Mouse (Mus musculus): ENCODE measurements at regions not wholly inside any gene's neighbourhood (a gene's known extent, or its start where the extent isn't known, plus 50 kb on each side); places are given as distances from the start of the nearest gene placed in this dataset.

DNA sequence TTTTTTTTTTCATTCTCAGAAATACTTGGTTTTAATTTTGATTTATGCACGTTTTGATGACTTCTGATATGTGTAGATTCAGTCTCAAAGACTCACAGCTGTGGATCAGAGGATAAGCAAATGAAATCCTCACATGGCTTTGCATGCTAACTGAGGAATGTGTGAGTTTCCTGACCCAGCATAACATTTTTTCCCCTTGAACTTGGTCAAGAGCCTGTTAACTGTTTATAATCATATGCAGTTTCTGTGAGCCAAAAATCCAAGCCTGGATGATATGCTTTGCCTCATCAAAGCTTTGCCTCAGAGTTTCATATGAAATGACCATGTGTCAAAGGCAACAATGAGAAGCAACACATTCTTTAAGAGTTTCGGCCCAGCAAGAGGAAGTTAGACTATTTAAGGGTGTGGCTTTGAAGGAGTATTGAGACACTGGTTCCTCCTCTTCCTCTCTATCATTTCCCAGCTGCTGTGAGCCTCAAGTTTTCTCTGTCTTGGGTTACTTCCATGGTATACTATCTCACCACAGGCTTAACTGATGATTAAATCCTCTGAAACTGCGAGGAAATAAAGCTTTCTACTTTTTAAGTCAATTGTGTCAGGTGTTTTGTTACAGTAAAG is 117.9 kb downstream of the Snx18 start:
- no peak for ATAC-seq (ENCODE audit: low FRiP score)
- Histone ChIP-seq H3K4me1 (0 out of 2 replicates have a peak, but pooled peaks cover 2% of the 10 kb centered on the region), H3K9ac (no peak overlapping the region), H3K9me3 (replicated peaks) (no peaks in the 10 kb centered on the region), H3K27ac (no peak overlapping the region), H3K27me3 (no peaks in the 10 kb centered on the region), H3K4me2 (replicated peaks) (no peak overlapping the region), H3K36me3 (no peaks in the 10 kb centered on the region), H3K4me3 (no peak overlapping the region)
- WGBS = 80% methylated on average over 3 of the region's 3 CpGs

DNA sequence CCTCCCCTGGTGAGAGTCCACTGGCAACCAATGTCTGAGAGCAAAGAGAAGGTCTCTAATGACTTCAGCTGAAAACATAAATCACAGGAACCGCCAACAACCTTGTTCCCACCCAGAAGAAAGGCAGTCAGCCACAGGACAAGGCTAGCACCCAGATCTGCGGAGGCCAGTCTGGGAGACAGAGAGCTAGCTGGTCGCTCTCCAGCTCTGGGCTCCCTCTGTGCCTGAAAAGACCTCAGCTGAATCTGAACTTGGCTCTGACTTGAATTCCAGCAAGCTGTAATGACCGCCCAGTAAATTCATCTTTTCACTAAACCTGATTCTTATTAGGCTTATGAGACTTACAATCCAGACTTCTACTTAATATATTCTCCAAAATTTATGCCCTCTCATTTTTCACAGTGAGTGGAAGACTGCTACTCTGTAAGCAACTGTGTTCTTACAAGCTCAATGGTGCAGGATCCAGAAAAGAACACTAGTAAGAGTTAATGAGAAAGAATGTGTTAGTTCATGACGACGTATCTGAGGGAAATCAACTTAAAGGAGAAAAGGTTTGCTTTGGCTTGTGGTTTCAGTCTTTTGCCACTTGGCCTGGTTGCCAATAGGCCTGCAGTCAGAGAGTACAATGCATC is 119.2 kb downstream of the Snx18 start:
- no peak overlapping the region for H3K4me3 ChIP-seq
- 92% methylated on average over 6 of the region's 6 CpGs for WGBS
- no peak for ATAC-seq (ENCODE audit: low FRiP score)

DNA sequence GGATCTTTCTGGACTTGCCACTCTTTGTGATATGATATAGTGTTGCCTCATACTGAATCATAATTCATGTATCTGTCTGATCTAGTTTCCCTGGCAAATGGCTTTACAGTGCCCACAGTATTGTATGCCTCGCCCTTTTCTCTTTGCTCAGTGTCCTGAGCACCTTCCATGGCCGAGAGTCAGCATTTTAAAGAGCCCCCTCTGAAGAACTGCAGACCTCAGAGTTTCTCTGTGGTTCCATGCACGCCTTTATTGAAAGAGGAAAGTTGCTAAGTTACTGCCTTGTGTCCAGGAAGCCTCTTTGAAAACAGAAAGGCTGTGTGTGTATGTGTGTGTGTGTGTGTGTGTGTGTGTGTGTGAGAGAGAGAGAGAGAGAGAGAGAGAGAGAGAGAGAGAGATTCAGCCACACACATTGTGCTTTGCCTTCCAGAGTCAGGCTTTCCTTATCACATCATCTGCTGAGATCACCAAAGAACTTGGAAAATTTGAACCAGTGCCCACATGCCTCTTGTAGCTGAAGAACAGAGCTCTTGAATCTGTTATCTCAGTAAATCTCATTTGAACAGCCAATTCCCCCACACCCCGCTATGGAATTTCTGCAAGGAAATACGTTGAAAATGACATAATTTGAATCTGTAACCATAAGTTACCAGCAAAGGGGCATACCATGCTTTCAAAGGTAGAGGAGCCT is 122.6 kb downstream of the Snx18 start:
- Histone ChIP-seq H3K27me3 (no peaks in the 10 kb centered on the region), H3K4me1 (0 out of 2 replicates have a peak, but pooled peaks cover 2% of the 10 kb centered on the region), H3K4me3 (no peak overlapping the region), H3K4me2 (replicated peaks) (no peak overlapping the region), H3K9ac (no peak overlapping the region), H3K27ac (no peak overlapping the region), H3K9me3 (replicated peaks) (no peaks in the 10 kb centered on the region), H3K36me3 (no peaks in the 10 kb centered on the region)
- ATAC-seq (ENCODE audit: low FRiP score) = no peak
- 70% methylated on average over 5 of the region's 5 CpGs for WGBS

More for the DNA sequence above, 119.2 kb downstream of the Snx18 start:
- no peak overlapping the region for H3K27ac ChIP-seq
- H3K9me3 ChIP-seq (replicated peaks) = no peaks in the 10 kb centered on the region
- 0 out of 2 replicates have a peak, but pooled peaks cover 2% of the 10 kb centered on the region for H3K4me1 ChIP-seq
- H3K27me3 ChIP-seq = no peaks in the 10 kb centered on the region
- H3K36me3 ChIP-seq = no peaks in the 10 kb centered on the region
- H3K9ac ChIP-seq = no peak overlapping the region
- no peak overlapping the region for H3K4me2 ChIP-seq (replicated peaks)

DNA sequence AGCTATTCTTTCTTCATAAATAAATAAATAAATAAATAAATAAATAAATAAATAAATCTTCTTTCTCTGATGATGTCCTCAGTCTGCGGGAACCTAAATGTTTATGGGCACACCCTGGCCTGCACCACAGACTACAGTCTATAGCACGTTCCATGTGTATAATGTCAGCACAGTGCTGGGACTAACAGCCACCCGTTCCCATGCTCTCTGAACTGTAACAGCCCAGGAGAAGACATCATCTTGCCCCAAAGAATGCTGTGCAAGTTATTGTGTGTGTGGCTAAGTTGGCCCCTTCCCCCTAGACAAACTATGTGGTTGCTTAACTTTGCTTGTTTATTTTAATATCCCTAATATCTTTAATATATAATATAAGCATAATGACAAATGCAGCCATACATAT is 123.2 kb downstream of the Snx18 start:
- 90% methylated on average over 3 of the region's 3 CpGs for WGBS
- ATAC-seq (ENCODE audit: low FRiP score) = no peak
- no peaks in the 10 kb centered on the region for H3K9me3 ChIP-seq (replicated peaks)

DNA sequence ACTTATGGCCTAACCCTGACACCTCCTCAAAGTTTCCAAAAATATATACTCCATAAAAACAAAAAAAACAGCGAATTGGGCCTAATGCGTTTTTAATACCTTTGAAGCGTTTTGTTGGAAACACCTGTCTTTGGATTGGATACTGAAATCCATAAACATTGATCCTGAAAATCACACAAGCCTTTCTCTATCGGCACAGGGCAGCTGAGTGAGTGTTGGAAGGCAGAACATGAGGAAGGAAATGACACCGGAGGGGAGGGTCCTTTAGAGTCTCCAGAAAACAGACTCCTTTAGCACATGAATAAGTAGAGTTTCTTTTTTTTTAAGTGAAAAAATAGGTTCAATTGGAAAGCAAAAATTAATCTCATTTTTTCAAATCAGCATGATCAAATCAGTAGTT is 123.7 kb downstream of the Snx18 start:
- no peaks in the 10 kb centered on the region for H3K9me3 ChIP-seq (replicated peaks)
- H3K9ac ChIP-seq = no peak overlapping the region
- ATAC-seq (ENCODE audit: low FRiP score) = no peak
- no peak overlapping the region for H3K4me3 ChIP-seq
- H3K27ac ChIP-seq = no peak overlapping the region
- WGBS = 87% methylated on average over 5 of the region's 5 CpGs
- H3K36me3 ChIP-seq = no peaks in the 10 kb centered on the region
- no peaks in the 10 kb centered on the region for H3K27me3 ChIP-seq
- H3K4me2 ChIP-seq (replicated peaks) = no peak overlapping the region
- H3K4me1 ChIP-seq = 0 out of 2 replicates have a peak, but pooled peaks cover 2% of the 10 kb centered on the region

More for the DNA sequence above, 123.2 kb downstream of the Snx18 start:
- 0 out of 2 replicates have a peak, but pooled peaks cover 2% of the 10 kb centered on the region for H3K4me1 ChIP-seq
- no peaks in the 10 kb centered on the region for H3K36me3 ChIP-seq
- no peaks in the 10 kb centered on the region for H3K27me3 ChIP-seq
- H3K27ac ChIP-seq = no peak overlapping the region
- H3K9ac ChIP-seq = no peak overlapping the region
- no peak overlapping the region for H3K4me3 ChIP-seq
- H3K4me2 ChIP-seq (replicated peaks) = no peak overlapping the region

DNA sequence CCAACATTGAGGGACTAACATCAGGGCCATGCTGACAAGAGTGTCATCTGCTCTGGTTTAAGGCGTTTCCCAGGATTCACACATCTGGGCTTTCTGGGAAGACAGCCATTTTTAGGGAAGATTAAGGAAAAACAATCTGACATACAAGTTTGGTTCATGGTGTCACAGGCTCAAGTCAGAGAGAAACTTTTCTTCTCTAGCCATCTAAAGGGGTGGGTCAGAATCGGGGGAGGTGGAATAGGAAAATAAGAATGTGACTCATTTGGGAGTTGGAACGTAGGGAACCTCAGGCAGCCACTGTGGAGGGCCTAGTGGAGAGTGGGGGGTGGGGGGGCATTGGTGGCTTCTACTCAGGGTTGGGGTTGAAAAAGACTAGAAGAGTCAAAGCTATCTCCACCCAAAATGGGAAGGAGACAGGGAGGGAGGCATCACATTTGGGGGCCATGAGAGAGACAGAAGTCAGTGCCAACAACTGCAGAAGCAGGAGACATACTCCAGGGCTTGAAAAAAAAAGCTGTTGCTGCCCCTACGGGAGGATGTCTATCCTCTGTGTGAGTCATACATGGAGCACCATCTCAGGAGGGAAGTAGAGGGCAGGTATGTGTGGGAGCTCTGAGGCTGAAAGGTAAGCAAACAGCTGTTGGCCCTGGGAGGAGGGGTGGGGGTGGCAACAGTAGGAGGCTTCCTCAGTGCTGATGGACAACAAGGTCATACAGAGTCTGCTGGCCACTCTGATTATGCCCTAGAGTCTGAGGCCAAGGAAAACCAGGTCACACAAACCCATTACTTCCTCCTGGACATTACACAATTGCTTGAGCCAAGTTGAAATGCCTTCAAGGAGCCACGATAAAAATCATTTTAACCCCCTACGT is 128.2 kb downstream of the Snx18 start:
- Histone ChIP-seq H3K36me3 (no peaks in the 10 kb centered on the region), H3K4me1 (no peaks in the 10 kb centered on the region), H3K27me3 (no peaks in the 10 kb centered on the region), H3K9ac (no peak overlapping the region), H3K9me3 (replicated peaks) (0 out of 2 replicates have a peak, but pooled peaks cover 8% of the 10 kb centered on the region), H3K4me2 (replicated peaks) (no peak overlapping the region), H3K27ac (no peak overlapping the region), H3K4me3 (no peak overlapping the region)
- ATAC-seq (ENCODE audit: low FRiP score) = no peak
- 85% methylated on average over 6 of the region's 6 CpGs for WGBS

DNA sequence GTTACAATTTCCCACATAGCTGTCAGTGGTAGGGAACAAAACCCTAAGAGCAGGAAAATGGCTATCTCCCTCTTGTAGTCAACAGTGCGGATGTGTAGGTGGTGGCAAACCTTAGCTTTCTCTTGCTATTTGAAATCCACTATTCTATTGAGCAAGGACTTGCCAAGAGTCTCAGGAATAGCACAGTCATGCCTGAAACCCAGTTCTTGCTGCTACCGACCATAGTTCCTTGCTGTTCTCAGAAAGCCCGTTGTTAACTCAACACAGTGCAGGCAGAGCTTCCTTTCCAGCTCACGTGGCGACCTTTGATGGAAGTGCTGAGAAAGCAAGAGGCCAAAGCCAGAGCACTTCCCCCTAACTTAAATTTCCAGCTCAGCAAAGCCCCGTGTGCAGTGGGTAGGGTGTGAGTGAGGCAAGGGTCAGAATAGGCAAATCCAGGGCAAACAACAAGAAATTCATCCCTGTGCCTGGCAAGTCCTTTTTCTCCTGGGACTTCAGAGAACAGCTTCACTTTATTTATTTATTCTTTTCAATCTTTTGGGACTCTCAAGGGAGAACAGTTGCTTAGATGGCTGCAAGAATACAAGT is 131.9 kb downstream of the Snx18 start:
- Histone ChIP-seq H3K36me3 (no peaks in the 10 kb centered on the region), H3K4me3 (no peak overlapping the region), H3K4me2 (replicated peaks) (no peak overlapping the region), H3K27me3 (no peaks in the 10 kb centered on the region; the same call in 1 of the 2 replicates), H3K4me1 (no peaks in the 10 kb centered on the region), H3K9me3 (replicated peaks) (0 out of 2 replicates have a peak, but pooled peaks cover 8% of the 10 kb centered on the region), H3K9ac (no peak overlapping the region), H3K27ac (no peak overlapping the region)
- no peak for ATAC-seq (ENCODE audit: low FRiP score)
- 73% methylated on average over 6 of the region's 6 CpGs for WGBS

DNA sequence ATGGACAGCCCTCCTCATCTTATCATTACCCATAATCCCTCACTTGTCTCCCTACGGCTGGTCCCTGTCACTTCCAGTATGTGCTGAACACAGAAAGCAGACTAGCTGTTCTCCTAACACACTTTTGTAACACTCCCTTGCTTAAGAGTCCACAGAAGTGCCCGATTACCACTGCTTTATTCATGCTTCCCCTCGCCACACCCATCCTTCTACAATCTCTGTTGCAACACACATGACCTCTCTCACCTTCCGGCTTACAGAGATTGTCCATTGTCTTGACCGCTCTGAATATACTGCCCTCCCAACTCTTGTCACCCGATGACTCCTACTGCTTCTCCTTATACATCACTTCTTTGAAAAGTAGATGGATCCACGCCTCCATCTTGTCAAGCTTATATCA is 132.9 kb downstream of the Snx18 start:
- no peak for ATAC-seq (ENCODE audit: low FRiP score)
- H3K9me3 ChIP-seq (replicated peaks) = 0 out of 2 replicates have a peak, but pooled peaks cover 8% of the 10 kb centered on the region
- H3K9ac ChIP-seq = no peak overlapping the region
- no peaks in the 10 kb centered on the region for H3K36me3 ChIP-seq
- 85% methylated on average over 7 of the region's 7 CpGs for WGBS
- no peak overlapping the region for H3K4me3 ChIP-seq
- H3K27me3 ChIP-seq = no peaks in the 10 kb centered on the region; the same call in 1 of the 2 replicates
- H3K4me1 ChIP-seq = no peaks in the 10 kb centered on the region
- H3K4me2 ChIP-seq (replicated peaks) = no peak overlapping the region
- no peak overlapping the region for H3K27ac ChIP-seq

DNA sequence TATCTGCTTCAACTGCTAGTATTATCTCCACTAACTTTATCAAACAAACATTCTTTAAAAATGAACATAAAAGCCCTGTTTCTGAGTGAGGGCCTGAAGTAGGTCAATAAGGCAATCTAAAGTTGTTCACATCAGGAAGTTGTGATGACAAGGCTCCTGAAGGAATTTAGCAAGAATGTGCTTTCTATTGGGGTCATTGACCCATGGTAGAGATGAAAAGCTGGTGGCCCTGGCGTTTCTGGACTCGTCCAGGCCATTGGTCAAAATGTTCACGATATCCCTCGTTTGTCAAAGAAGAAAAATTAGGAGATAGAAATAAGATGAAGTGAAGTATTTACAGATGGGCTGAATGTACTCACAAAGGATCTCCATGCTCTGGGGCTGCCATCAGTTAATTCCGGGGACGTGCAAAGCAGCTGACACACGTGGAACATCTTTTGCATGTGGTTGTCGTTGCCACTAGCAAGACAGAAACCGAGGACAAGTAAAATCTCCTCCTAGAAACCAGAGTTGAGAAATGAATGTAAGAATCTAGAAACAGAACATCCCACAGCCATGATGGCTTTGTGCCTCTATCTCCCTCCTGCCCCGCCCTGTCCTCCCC is 134.1 kb downstream of the Snx18 start:
- H3K27ac ChIP-seq = no peak overlapping the region
- no peak overlapping the region for H3K9ac ChIP-seq
- H3K4me1 ChIP-seq = no peaks in the 10 kb centered on the region
- H3K27me3 ChIP-seq = no peaks in the 10 kb centered on the region; the same call in 1 of the 2 replicates
- 0 out of 2 replicates have a peak, but pooled peaks cover 8% of the 10 kb centered on the region for H3K9me3 ChIP-seq (replicated peaks)
- no peaks in the 10 kb centered on the region for H3K36me3 ChIP-seq
- H3K4me2 ChIP-seq (replicated peaks) = no peak overlapping the region
- no peak overlapping the region for H3K4me3 ChIP-seq
- WGBS = 68% methylated on average over 10 of the region's 10 CpGs
- ATAC-seq (ENCODE audit: low FRiP score) = no peak

DNA sequence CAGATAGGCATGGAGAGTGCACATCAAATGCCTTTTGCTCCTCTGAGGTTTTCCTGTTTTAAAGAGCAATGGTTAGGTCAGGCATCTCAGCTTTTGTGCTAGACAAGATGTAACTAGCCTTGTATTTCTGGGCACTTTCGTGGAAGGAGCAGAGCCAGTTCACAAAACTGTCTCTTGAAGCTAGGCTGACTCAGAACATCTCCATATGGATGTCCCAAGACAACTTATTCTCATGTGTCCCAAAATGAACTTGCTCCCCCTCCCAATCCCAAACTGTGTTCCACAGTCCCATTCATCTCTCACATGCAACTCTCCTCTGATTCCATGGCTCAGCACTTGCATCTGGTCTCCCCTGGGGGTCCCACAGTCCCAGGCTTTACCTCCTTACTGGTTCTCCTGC is 135.5 kb downstream of the Snx18 start:
- WGBS = 86% methylated on average over 1 of the region's 1 CpGs
- no peaks in the 10 kb centered on the region for H3K36me3 ChIP-seq
- H3K27me3 ChIP-seq = no peaks in the 10 kb centered on the region; the same call in 1 of the 2 replicates
- no peak for ATAC-seq (ENCODE audit: low FRiP score)
- H3K27ac ChIP-seq = no peak overlapping the region
- H3K4me1 ChIP-seq = no peaks in the 10 kb centered on the region
- no peaks in the 10 kb centered on the region for H3K9me3 ChIP-seq (replicated peaks)
- H3K9ac ChIP-seq = no peak overlapping the region
- H3K4me3 ChIP-seq = no peak overlapping the region
- H3K4me2 ChIP-seq (replicated peaks) = no peak overlapping the region

DNA sequence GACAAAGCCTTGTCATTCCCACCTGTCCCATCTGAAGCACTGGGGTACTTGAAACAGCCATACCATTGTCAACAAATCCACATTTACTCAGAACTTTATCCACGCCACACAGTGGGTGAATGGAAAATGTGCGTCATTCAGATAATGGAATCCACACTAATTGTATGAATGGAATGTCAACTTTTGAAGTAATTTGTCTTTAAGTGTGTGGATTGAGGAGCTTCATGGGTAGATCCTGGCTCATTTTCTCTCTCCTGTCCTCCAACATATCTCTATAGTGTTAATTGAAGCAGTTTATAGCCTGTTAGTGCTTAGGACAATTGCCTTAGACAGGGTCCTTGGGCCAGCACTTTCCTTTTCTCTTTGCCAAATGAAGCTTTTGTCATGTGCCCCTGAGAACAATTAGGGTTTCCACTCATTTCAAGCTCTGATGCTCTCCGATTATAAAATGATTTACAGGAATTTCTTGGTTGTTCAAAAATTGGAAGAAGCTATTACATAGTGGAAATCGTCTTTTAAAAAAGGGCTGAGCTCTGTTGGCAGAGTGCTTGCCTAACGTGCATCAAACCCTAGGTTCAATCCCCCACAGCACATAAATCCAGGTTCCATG is 140.4 kb downstream of the Snx18 start:
- Histone ChIP-seq H3K27ac (no peak overlapping the region), H3K4me3 (no peak overlapping the region), H3K4me2 (replicated peaks) (no peak overlapping the region), H3K9ac (no peak overlapping the region), H3K9me3 (replicated peaks) (no peaks in the 10 kb centered on the region), H3K36me3 (no peaks in the 10 kb centered on the region), H3K27me3 (no peaks in the 10 kb centered on the region), H3K4me1 (no peaks in the 10 kb centered on the region)
- 66% methylated on average over 5 of the region's 5 CpGs for WGBS
- ATAC-seq (ENCODE audit: low FRiP score) = no peak
